Mouse (Mus musculus) testis, adult 2 months (tissue): Measurements from ENCODE around the gene Tbc1d19. TPM values are rescaled to one million over a fixed set of nuclear protein-coding genes. Genes with fewer than 3 reads are reported as not detected.

Source experiments
- H3K27ac ChIP-seq: fragments of 200-500 bp; 2 replicates; pipeline ENCODE4 v1.5.1; 2012; ENCODE audit warnings: low read depth, low read length; ENCODE audit not compliant: control insufficient read depth, insufficient read depth
- H3K27me3 ChIP-seq: fragments of 200-500 bp; 2 replicates; pipeline ENCODE4 v1.6.1; 2012; ENCODE audit warnings: mild to moderate bottlenecking, low read length, moderate library complexity; ENCODE audit not compliant: control insufficient read depth, insufficient read depth
- H3K36me3 ChIP-seq: fragments of 200-500 bp; 2 replicates; pipeline ENCODE4 v1.6.1; 2012; ENCODE audit warnings: mild to moderate bottlenecking, low read length; ENCODE audit not compliant: control insufficient read depth, insufficient read depth
- H3K4me1 ChIP-seq: fragments of 200-500 bp; 2 replicates; pipeline ENCODE4 v1.6.1; 2012; ENCODE audit warnings: low read length; ENCODE audit not compliant: control insufficient read depth, insufficient read depth
- H3K4me3 ChIP-seq: fragments of 200-500 bp; 2 replicates; pipeline ENCODE4 v1.5.1; 2012; ENCODE audit warnings: low read depth, mild to moderate bottlenecking, low read length, moderate library complexity, mixed read lengths; ENCODE audit not compliant: control insufficient read depth
- CTCF ChIP-seq: fragments of 200-500 bp; IDR thresholded peaks from 2 replicates; pipeline ENCODE4 v1.5.1; 2012; ENCODE audit warnings: low read depth, mild to moderate bottlenecking, inconsistent platforms, low read length, moderate library complexity; ENCODE audit not compliant: control insufficient read depth, insufficient read depth, insufficient replicate concordance
- POLR2A ChIP-seq: fragments of 200-500 bp; IDR thresholded peaks from 2 replicates; pipeline ENCODE4 v1.6.1; 2012; ENCODE audit warnings: low read depth, mild to moderate bottlenecking, inconsistent platforms, low read length, moderate library complexity; ENCODE audit not compliant: control insufficient read depth
- polyA plus RNA-seq: library from polyadenylated mRNA; depleted of rRNA; stranded (reverse); fragments of >200 nt; gene quantifications from 2 replicates; pipeline ENCODE4 v1.2.3, GENCODE M21; 2012

Gene Tbc1d19
- polyA plus RNA-seq, 1 experiment, result 21.7 TPM

GRCm38 (mm10) chr5:53825886-53826285 is 16.5 kb downstream of the Tbc1d19 start:
- Histone ChIP-seq H3K27me3 (no peaks in the 10 kb centered on the region), H3K36me3 (no peaks in the 10 kb centered on the region; the same call in 1 of the 2 replicates), H3K4me1 (no peaks in the 10 kb centered on the region), H3K4me3 (no peak overlapping the region), H3K27ac (no peak overlapping the region)
- TF ChIP-seq CTCF (no peak), POLR2A (no peak)

GRCm38 (mm10) chr5:53834489-53834888 is 25.1 kb downstream of the Tbc1d19 start:
- no peak overlapping the region for H3K4me3 ChIP-seq
- no peak overlapping the region for H3K27ac ChIP-seq
- H3K27me3 ChIP-seq, result no peaks in the 10 kb centered on the region
- TF ChIP-seq CTCF, result no peak
- TF ChIP-seq POLR2A, result no peak
- no peaks in the 10 kb centered on the region; the same call in none of the 2 replicates for H3K36me3 ChIP-seq
- no peaks in the 10 kb centered on the region for H3K4me1 ChIP-seq

GRCm38 (mm10) chr5:53841256-53841655 is 31.9 kb downstream of the Tbc1d19 start:
- TF ChIP-seq POLR2A, result no peak
- TF ChIP-seq CTCF, result no peak
- no peaks in the 10 kb centered on the region for H3K27me3 ChIP-seq
- no peak overlapping the region for H3K4me3 ChIP-seq
- no peak overlapping the region for H3K27ac ChIP-seq
- H3K36me3 ChIP-seq, result no peaks in the 10 kb centered on the region; the same call in 1 of the 2 replicates
- H3K4me1 ChIP-seq, result no peaks in the 10 kb centered on the region

GRCm38 (mm10) chr5:53848294-53848942 is 39.0 kb downstream of the Tbc1d19 start:
- H3K27me3 ChIP-seq, result no peaks in the 10 kb centered on the region
- peaks cover 3% of the 10 kb centered on the region for H3K36me3 ChIP-seq
- no peak overlapping the region for H3K4me3 ChIP-seq
- no peak overlapping the region for H3K27ac ChIP-seq
- TF ChIP-seq POLR2A (no peak), CTCF (no peak)
- no peaks in the 10 kb centered on the region for H3K4me1 ChIP-seq

GRCm38 (mm10) chr5:53852574-53852973 is 43.2 kb downstream of the Tbc1d19 start:
- Histone ChIP-seq H3K27ac (no peak overlapping the region), H3K4me3 (no peak overlapping the region), H3K4me1 (no peaks in the 10 kb centered on the region), H3K27me3 (no peaks in the 10 kb centered on the region), H3K36me3 (peaks cover 1% of the 10 kb centered on the region)
- TF ChIP-seq POLR2A, result no peak
- TF ChIP-seq CTCF, result no peak

GRCm38 (mm10) chr5:53854561-53854960 is 45.2 kb downstream of the Tbc1d19 start:
- TF ChIP-seq CTCF (no peak), POLR2A (no peak)
- Histone ChIP-seq H3K4me1 (no peaks in the 10 kb centered on the region), H3K27me3 (no peaks in the 10 kb centered on the region), H3K4me3 (no peak overlapping the region), H3K36me3 (no peaks in the 10 kb centered on the region; the same call in 1 of the 2 replicates), H3K27ac (no peak overlapping the region)

GRCm38 (mm10) chr5:53856011-53856410 is 46.6 kb downstream of the Tbc1d19 start:
- Histone ChIP-seq H3K4me3 (no peak overlapping the region), H3K27me3 (no peaks in the 10 kb centered on the region), H3K4me1 (no peaks in the 10 kb centered on the region), H3K36me3 (no peaks in the 10 kb centered on the region), H3K27ac (no peak overlapping the region)
- TF ChIP-seq CTCF (no peak), POLR2A (no peak)

GRCm38 (mm10) chr5:53865146-53865545 is 55.7 kb downstream of the Tbc1d19 start:
- no peak for TF ChIP-seq POLR2A
- TF ChIP-seq CTCF, result no peak
- Histone ChIP-seq H3K36me3 (no peaks in the 10 kb centered on the region; the same call in 1 of the 2 replicates), H3K27me3 (no peaks in the 10 kb centered on the region), H3K27ac (no peak overlapping the region), H3K4me3 (no peak overlapping the region), H3K4me1 (no peaks in the 10 kb centered on the region)
